Mouse (Mus musculus) limb, embryonic 11.5 days (tissue): Measurements from ENCODE around the gene Fam161a. TPM values are rescaled to one million over a fixed set of nuclear protein-coding genes. Genes with fewer than 3 reads are reported as not detected.

Experiments
- ATAC-seq: fragments of 200-750 bp; cut with Nextera tagmentation; 2 replicates; pipeline ENCODE4 v1.8.0; 2017; ENCODE audit warnings: low read depth; ENCODE audit not compliant: insufficient number of reproducible peaks, low FRiP score, low TSS enrichment
- DNase-seq: peaks from one replicate; pipeline ENCODE4 v3.0.0-alpha.2; 2015; ENCODE audit warnings: low spot score
- H3K27ac ChIP-seq: fragments of 300-500 bp; sonication (generic); replicated peaks from 2 replicates; pipeline ENCODE4 v1.5.1; 2014; ENCODE audit warnings: low read depth, mild to moderate bottlenecking, low read length
- H3K27me3 ChIP-seq: fragments of 300-500 bp; sonication (generic); 2 replicates; pipeline ENCODE4 v1.6.1; 2014; ENCODE audit warnings: mild to moderate bottlenecking, low read length, mixed read lengths; ENCODE audit not compliant: control insufficient read depth, insufficient read depth
- H3K36me3 ChIP-seq: fragments of 300-500 bp; sonication (generic); 2 replicates; pipeline ENCODE4 v1.6.1; 2014; ENCODE audit warnings: mild to moderate bottlenecking, low read length, moderate library complexity, mixed read lengths; ENCODE audit not compliant: control insufficient read depth, insufficient read depth
- H3K4me1 ChIP-seq: fragments of 300-500 bp; sonication (generic); 2 replicates; pipeline ENCODE4 v1.6.1; 2014; ENCODE audit warnings: low read length, mixed read lengths; ENCODE audit not compliant: control insufficient read depth, insufficient read depth
- H3K4me2 ChIP-seq: fragments of 300-500 bp; sonication (generic); 2 replicates; pipeline ENCODE4 v1.6.1; 2014; ENCODE audit warnings: low read depth, mild to moderate bottlenecking, moderate library complexity; ENCODE audit not compliant: severe bottlenecking
- H3K4me3 ChIP-seq: fragments of 300-500 bp; sonication (generic); 2 replicates; pipeline ENCODE4 v1.5.1; 2014; ENCODE audit warnings: low read depth, low read length
- H3K9ac ChIP-seq: fragments of 300-500 bp; sonication (generic); 2 replicates; pipeline ENCODE4 v1.6.1; 2014; ENCODE audit warnings: mild to moderate bottlenecking, low read length
- H3K9me3 ChIP-seq: fragments of 300-500 bp; sonication (generic); 2 replicates; pipeline ENCODE4 v1.6.1; 2016; ENCODE audit warnings: low read length; ENCODE audit not compliant: control insufficient read depth
- WGBS: fragments of 180-500 bp; shearing (Covaris S2); extraction: QIAGEN DNeasy Blood & Tissue Kit; methylation state at CpG from one replicate; pipeline ENCODE4 v1.1.7; 2014; 5-methylcytosine and 5-hydroxymethylcytosine counted together
- polyA plus RNA-seq: library from polyadenylated mRNA; unstranded; fragments of >200 nt; fragmentation: Nextera tagmentation; extraction: Ambion mirVana; gene quantifications from 2 replicates; pipeline ENCODE4 v1.2.1, GENCODE M21; 2014

Gene Fam161a
- polyA plus RNA-seq, 1 experiment from 2014 or later: 2.5 TPM

DNA sequence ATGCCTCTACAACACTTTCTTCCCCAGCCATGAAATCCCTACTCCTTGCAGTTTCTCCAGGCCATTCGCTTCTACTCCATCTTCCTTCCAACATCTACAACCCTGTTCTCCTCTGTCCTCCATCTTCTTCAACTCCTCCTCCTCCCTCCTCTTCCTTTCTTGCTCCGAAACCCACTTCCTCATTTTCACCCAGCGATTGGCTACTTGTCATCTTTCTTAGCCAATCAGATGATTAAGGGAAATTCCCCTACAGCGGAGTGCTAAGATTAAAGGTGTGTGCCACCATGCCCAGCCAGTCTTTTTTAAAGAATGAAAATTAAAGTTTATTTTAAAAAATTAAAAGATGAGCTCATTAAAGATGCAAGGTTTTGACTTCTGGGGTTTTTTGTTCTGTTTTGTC, 10.6 kb downstream of the Fam161a start:
- WGBS: 94% methylated on average over 4 of the region's 4 CpGs
- DNase-seq: no peak
- no peaks in the 10 kb centered on the region for H3K36me3 ChIP-seq
- H3K4me1 ChIP-seq: no peaks in the 10 kb centered on the region
- H3K27me3 ChIP-seq: no peaks in the 10 kb centered on the region
- H3K27ac ChIP-seq: no peak overlapping the region
- H3K9ac ChIP-seq: no peak overlapping the region
- H3K9me3 ChIP-seq: no peaks in the 10 kb centered on the region; the same call in 1 of the 2 replicates
- H3K4me2 ChIP-seq: no peak overlapping the region
- no peak for ATAC-seq
- no peak overlapping the region for H3K4me3 ChIP-seq

- DNase-seq (no peak), ATAC-seq (no peak)
- H3K4me1 ChIP-seq: no peaks in the 10 kb centered on the region
- H3K4me3 ChIP-seq: no peak overlapping the region
- no peak overlapping the region for H3K27ac ChIP-seq
- no peaks in the 10 kb centered on the region; the same call in 1 of the 2 replicates for H3K9me3 ChIP-seq
- H3K4me2 ChIP-seq: no peak overlapping the region
- H3K36me3 ChIP-seq: no peaks in the 10 kb centered on the region
- no peak overlapping the region for H3K9ac ChIP-seq
- 71% methylated on average over 24 of the region's 24 CpGs for WGBS
- H3K27me3 ChIP-seq: no peaks in the 10 kb centered on the region
Measured at GRCm38 (mm10) chr11:23020116-23020770, 12.9 kb downstream of the Fam161a start.

DNA sequence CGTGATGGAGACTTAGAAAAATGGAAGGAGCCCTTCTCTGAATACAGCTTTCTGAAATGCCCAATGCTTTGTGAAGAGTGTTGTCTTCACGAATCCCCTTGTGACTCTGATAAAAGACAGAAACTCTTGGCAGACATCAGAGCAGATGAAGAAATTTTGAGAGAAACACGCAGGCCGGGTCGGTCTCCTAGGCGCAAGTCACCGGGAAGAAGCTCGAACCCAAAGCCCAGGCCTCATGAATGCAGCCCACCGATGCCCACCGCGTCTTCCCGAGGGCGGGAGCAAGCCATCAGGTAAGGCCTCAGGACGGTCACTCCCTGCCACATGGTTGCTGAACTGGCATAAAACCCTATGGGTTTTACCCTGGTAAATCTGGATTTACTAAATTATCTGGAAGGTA, 13.5 kb downstream of the Fam161a start:
- Histone ChIP-seq H3K4me3 (no peak overlapping the region), H3K9me3 (no peaks in the 10 kb centered on the region; the same call in 1 of the 2 replicates), H3K27ac (no peak overlapping the region), H3K4me1 (no peaks in the 10 kb centered on the region), H3K4me2 (no peak overlapping the region), H3K27me3 (no peaks in the 10 kb centered on the region), H3K9ac (no peak overlapping the region), H3K36me3 (no peaks in the 10 kb centered on the region)
- 93% methylated on average over 14 of the region's 14 CpGs for WGBS
- DNase-seq (no peak), ATAC-seq (no peak)

DNA sequence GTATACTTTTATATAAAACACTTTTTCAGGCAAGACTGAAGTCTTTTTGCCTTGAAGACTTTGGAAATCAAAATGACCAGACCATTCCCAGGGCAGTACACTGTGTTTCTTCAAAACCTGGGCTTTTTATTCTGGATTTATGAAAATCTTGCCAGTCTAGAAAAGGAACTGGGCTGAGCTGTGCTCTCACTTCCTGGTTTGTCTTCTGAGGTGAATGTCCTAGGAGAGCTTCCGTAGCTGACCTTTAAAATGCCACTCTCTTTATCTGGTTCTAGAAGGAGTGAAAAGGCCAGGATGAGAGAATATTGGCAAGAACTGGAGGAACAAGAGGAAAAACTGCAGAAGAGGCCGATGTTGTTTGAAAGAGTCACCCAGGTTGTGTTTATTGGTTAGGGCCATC, 15.8 kb downstream of the Fam161a start:
- no peak overlapping the region for H3K9ac ChIP-seq
- H3K4me2 ChIP-seq: no peak overlapping the region
- no peaks in the 10 kb centered on the region for H3K36me3 ChIP-seq
- WGBS: 97% methylated on average over 2 of the region's 2 CpGs
- ATAC-seq (no peak), DNase-seq (no peak)
- H3K27ac ChIP-seq: no peak overlapping the region
- no peaks in the 10 kb centered on the region; the same call in 1 of the 2 replicates for H3K9me3 ChIP-seq
- H3K4me3 ChIP-seq: no peak overlapping the region
- no peaks in the 10 kb centered on the region for H3K27me3 ChIP-seq
- no peaks in the 10 kb centered on the region for H3K4me1 ChIP-seq

DNA sequence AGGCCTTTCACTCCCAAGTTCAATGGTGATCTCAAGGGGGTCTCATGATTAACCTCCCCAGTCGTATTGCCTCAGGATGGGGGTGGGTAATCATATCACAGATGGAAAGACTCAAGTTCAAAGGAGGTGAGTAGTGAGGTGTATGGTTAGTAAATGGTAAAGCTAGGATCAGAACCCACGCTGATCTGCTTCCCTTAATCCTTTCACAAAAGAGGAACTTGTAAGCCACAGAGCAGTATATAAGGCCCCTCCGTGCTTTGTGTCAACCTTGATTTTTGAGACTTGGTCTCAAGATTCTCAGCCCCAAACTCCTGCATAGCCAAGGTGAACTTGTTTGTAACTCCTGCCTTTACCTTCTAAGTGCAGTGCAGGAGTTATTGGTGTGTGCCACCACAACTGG, 16.8 kb downstream of the Fam161a start:
- WGBS: 78% methylated on average over 3 of the region's 3 CpGs
- no peak overlapping the region for H3K27ac ChIP-seq
- no peaks in the 10 kb centered on the region for H3K4me1 ChIP-seq
- DNase-seq (no peak), ATAC-seq (no peak)
- no peaks in the 10 kb centered on the region for H3K36me3 ChIP-seq
- H3K27me3 ChIP-seq: no peaks in the 10 kb centered on the region
- H3K9ac ChIP-seq: no peak overlapping the region
- H3K4me2 ChIP-seq: no peak overlapping the region
- H3K4me3 ChIP-seq: no peak overlapping the region
- H3K9me3 ChIP-seq: no peaks in the 10 kb centered on the region; the same call in 1 of the 2 replicates

- WGBS: 77% methylated on average over 3 of the region's 3 CpGs
- Histone ChIP-seq H3K27me3 (no peaks in the 10 kb centered on the region), H3K36me3 (no peaks in the 10 kb centered on the region), H3K9ac (no peak overlapping the region), H3K9me3 (no peaks in the 10 kb centered on the region), H3K4me1 (no peaks in the 10 kb centered on the region), H3K27ac (no peak overlapping the region), H3K4me2 (no peak overlapping the region), H3K4me3 (no peak overlapping the region)
- no peak for DNase-seq
- no peak for ATAC-seq
Measured at GRCm38 (mm10) chr11:23028957-23029356, 21.6 kb downstream of the Fam161a start.

DNA sequence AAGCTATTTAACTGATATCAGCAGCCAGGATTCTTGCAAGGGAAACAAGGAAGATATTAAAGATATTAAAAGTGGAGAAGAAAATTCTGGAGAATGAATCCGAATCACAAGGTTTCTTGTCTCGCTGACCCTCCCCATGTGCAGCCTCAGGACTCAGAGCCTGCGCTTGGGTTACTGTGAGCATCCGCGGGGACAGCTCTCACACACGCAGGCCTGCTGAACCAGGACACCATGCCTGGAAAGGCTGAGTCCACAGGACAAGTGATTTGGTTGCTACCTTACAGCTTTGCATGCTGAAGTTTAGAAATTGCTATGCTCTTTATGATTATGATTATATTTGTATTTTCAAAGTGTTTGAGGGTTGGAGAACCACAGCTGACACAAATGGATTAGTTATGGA, 22.1 kb downstream of the Fam161a start:
- ATAC-seq (no peak), DNase-seq (no peak)
- H3K9me3 ChIP-seq: no peaks in the 10 kb centered on the region
- H3K4me2 ChIP-seq: no peak overlapping the region
- no peak overlapping the region for H3K4me3 ChIP-seq
- no peaks in the 10 kb centered on the region for H3K36me3 ChIP-seq
- 83% methylated on average over 6 of the region's 6 CpGs for whole genome bisulfite sequencing
- no peaks in the 10 kb centered on the region for H3K27me3 ChIP-seq
- H3K4me1 ChIP-seq: no peaks in the 10 kb centered on the region
- no peak overlapping the region for H3K27ac ChIP-seq
- H3K9ac ChIP-seq: no peak overlapping the region

DNA sequence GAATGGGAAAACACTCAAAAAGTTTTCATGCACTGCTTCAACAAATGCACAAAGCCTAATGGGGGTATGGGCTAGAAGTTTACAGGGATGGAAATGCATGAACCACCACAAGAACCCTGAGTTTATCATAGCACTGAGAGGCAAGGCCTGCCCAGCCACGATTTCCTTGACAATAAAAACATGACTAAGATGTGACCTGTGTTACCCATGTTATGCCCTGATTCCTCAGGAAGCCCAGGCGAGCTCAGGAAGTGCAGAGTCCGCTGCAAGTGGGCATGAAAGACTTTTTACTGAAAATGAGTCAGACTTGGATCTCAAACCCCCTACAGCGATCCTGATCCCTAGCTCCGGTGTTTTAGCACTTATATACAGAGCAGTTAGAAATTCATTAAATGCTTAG, 39.9 kb downstream of the Fam161a start:
- no peak for DNase-seq
- H3K9me3 ChIP-seq: no peaks in the 10 kb centered on the region
- H3K36me3 ChIP-seq: no peaks in the 10 kb centered on the region
- ATAC-seq: no peak
- no peak overlapping the region for H3K9ac ChIP-seq
- no peak overlapping the region for H3K4me2 ChIP-seq
- H3K4me3 ChIP-seq: no peak overlapping the region
- H3K27ac ChIP-seq: no peak overlapping the region
- 52% methylated on average over 5 of the region's 5 CpGs for WGBS
- H3K27me3 ChIP-seq: no peaks in the 10 kb centered on the region
- H3K4me1 ChIP-seq: no peaks in the 10 kb centered on the region
